Mouse (Mus musculus): ENCODE results near the gene Col28a1. TPM values are rescaled to one million over a fixed set of nuclear protein-coding genes. Genes with fewer than 3 reads are reported as not detected.

Col28a1 gene
- polyA plus RNA-seq, 1 experiment from 2014 or later: 0.75 TPM

- H3K27me3 ChIP-seq (replicated peaks; ENCODE audit: insufficient read depth, low read length): no peaks in the 10 kb centered on the region
- H3K9me3 ChIP-seq (ENCODE audit: low read length): no peaks in the 10 kb centered on the region
- ATAC-seq (no peak), DNase-seq (ENCODE audit: low spot score) (no peak)
- H3K4me2 ChIP-seq (replicated peaks; ENCODE audit: low read depth, low read length): no peak overlapping the region
- H3K4me1 ChIP-seq (ENCODE audit: insufficient read depth, low read depth, low read length): no peaks in the 10 kb centered on the region
- no peak overlapping the region for H3K9ac ChIP-seq (replicated peaks; ENCODE audit: low read depth)
- 77% methylated on average over 1 of the region's 1 CpGs for WGBS
- H3K36me3 ChIP-seq (ENCODE audit: insufficient read depth, low read length): no peaks in the 10 kb centered on the region
- no peak overlapping the region for H3K4me3 ChIP-seq (ENCODE audit: low read depth, low read length)
- no peak for TF ChIP-seq EP300 (IDR thresholded peaks at IDR 0.05)
- TF ChIP-seq CTCF (IDR thresholded peaks at IDR 0.05): no peak
- no peak overlapping the region for H3K27ac ChIP-seq (ENCODE audit: low read length)
These were observed 20.3 kb downstream of the Col28a1 start for GRCm38 (mm10) chr6:8172101-8172500.

- 48% methylated on average over 1 of the region's 1 CpGs for WGBS
- H3K27me3 ChIP-seq (replicated peaks; ENCODE audit: insufficient read depth, low read length): no peaks in the 10 kb centered on the region
- H3K9ac ChIP-seq (replicated peaks; ENCODE audit: low read depth): no peak overlapping the region
- H3K4me1 ChIP-seq (ENCODE audit: insufficient read depth, low read depth, low read length): no peaks in the 10 kb centered on the region
- H3K4me3 ChIP-seq (ENCODE audit: low read depth, low read length): no peak overlapping the region
- no peaks in the 10 kb centered on the region for H3K9me3 ChIP-seq (ENCODE audit: low read length)
- no peak for ATAC-seq
- TF ChIP-seq CTCF (IDR thresholded peaks at IDR 0.05) (no peak), EP300 (IDR thresholded peaks at IDR 0.05) (no peak)
- no peaks in the 10 kb centered on the region for H3K36me3 ChIP-seq (ENCODE audit: insufficient read depth, low read length)
- no peak overlapping the region for H3K27ac ChIP-seq (ENCODE audit: low read length)
- H3K4me2 ChIP-seq (replicated peaks; ENCODE audit: low read depth, low read length): no peak overlapping the region
- peak; percentile 9 for DNase-seq (ENCODE audit: low spot score)
These were observed 27.7 kb downstream of the Col28a1 start for GRCm38 (mm10) chr6:8164741-8165140.

GRCm38 (mm10) chr6:8160001-8160400 lies 32.4 kb downstream of the Col28a1 start:
- no peak overlapping the region for H3K4me3 ChIP-seq (ENCODE audit: low read depth, low read length)
- H3K27me3 ChIP-seq (replicated peaks; ENCODE audit: insufficient read depth, low read length): no peaks in the 10 kb centered on the region
- H3K27ac ChIP-seq (ENCODE audit: low read length): no peak overlapping the region
- H3K9ac ChIP-seq (replicated peaks; ENCODE audit: low read depth): no peak overlapping the region
- WGBS: 45% methylated on average over 2 of the region's 2 CpGs
- TF ChIP-seq CTCF (IDR thresholded peaks at IDR 0.05) (no peak), EP300 (IDR thresholded peaks at IDR 0.05) (no peak)
- no peaks in the 10 kb centered on the region for H3K4me1 ChIP-seq (ENCODE audit: insufficient read depth, low read depth, low read length)
- H3K4me2 ChIP-seq (replicated peaks; ENCODE audit: low read depth, low read length): no peak overlapping the region
- H3K36me3 ChIP-seq (ENCODE audit: insufficient read depth, low read length): no peaks in the 10 kb centered on the region
- ATAC-seq (no peak), DNase-seq (ENCODE audit: low spot score) (no peak)
- H3K9me3 ChIP-seq (ENCODE audit: low read length): no peaks in the 10 kb centered on the region

GRCm38 (mm10) chr6:8157121-8157520 lies 35.3 kb downstream of the Col28a1 start:
- H3K27me3 ChIP-seq (replicated peaks; ENCODE audit: insufficient read depth, low read length): no peaks in the 10 kb centered on the region

GRCm38 (mm10) chr6:8152551-8153361 lies 39.7 kb downstream of the Col28a1 start:
- DNase-seq (ENCODE audit: low spot score) (no peak), ATAC-seq (no peak)
- H3K9me3 ChIP-seq (ENCODE audit: low read length): no peaks in the 10 kb centered on the region
- no peak overlapping the region for H3K4me3 ChIP-seq (ENCODE audit: low read depth, low read length)
- no peaks in the 10 kb centered on the region for H3K4me1 ChIP-seq (ENCODE audit: insufficient read depth, low read depth, low read length)
- H3K9ac ChIP-seq (replicated peaks; ENCODE audit: low read depth): no peak overlapping the region
- no peaks in the 10 kb centered on the region for H3K36me3 ChIP-seq (ENCODE audit: insufficient read depth, low read length)
- TF ChIP-seq EP300 (IDR thresholded peaks at IDR 0.05) (no peak), CTCF (IDR thresholded peaks at IDR 0.05) (no peak)
- H3K27me3 ChIP-seq (replicated peaks; ENCODE audit: insufficient read depth, low read length): no peaks in the 10 kb centered on the region
- no peak overlapping the region for H3K4me2 ChIP-seq (replicated peaks; ENCODE audit: low read depth, low read length)
- no peak overlapping the region for H3K27ac ChIP-seq (ENCODE audit: low read length)
- WGBS: 66% methylated on average over 10 of the region's 10 CpGs

More at GRCm38 (mm10) chr6:8157121-8157520, 35.3 kb downstream of the Col28a1 start:
- H3K27ac ChIP-seq (ENCODE audit: low read length): no peak overlapping the region
- no peak for ATAC-seq
- H3K4me2 ChIP-seq (replicated peaks; ENCODE audit: low read depth, low read length): no peak overlapping the region
- TF ChIP-seq CTCF (IDR thresholded peaks at IDR 0.05) (no peak), EP300 (IDR thresholded peaks at IDR 0.05) (no peak)
- no peaks in the 10 kb centered on the region for H3K9me3 ChIP-seq (ENCODE audit: low read length)
- H3K4me1 ChIP-seq (ENCODE audit: insufficient read depth, low read depth, low read length): no peaks in the 10 kb centered on the region
- H3K36me3 ChIP-seq (ENCODE audit: insufficient read depth, low read length): no peaks in the 10 kb centered on the region
- H3K4me3 ChIP-seq (ENCODE audit: low read depth, low read length): no peak overlapping the region
- DNase-seq (ENCODE audit: low spot score): no peak
- no peak overlapping the region for H3K9ac ChIP-seq (replicated peaks; ENCODE audit: low read depth)

GRCm38 (mm10) chr6:8148916-8149315 lies 43.5 kb downstream of the Col28a1 start:
- Histone ChIP-seq H3K36me3 (ENCODE audit: insufficient read depth, low read length) (no peaks in the 10 kb centered on the region), H3K4me2 (replicated peaks; ENCODE audit: low read depth, low read length) (no peak overlapping the region), H3K9ac (replicated peaks; ENCODE audit: low read depth) (no peak overlapping the region), H3K9me3 (ENCODE audit: low read length) (no peaks in the 10 kb centered on the region), H3K4me1 (ENCODE audit: insufficient read depth, low read depth, low read length) (no peaks in the 10 kb centered on the region), H3K27me3 (replicated peaks; ENCODE audit: insufficient read depth, low read length) (no peaks in the 10 kb centered on the region), H3K4me3 (ENCODE audit: low read depth, low read length) (no peak overlapping the region), H3K27ac (ENCODE audit: low read length) (no peak overlapping the region)
- 85% methylated on average over 2 of the region's 2 CpGs for WGBS
- no peak for TF ChIP-seq CTCF (IDR thresholded peaks at IDR 0.05)
- DNase-seq (ENCODE audit: low spot score): no peak
- no peak for ATAC-seq
